Mouse (Mus musculus): ENCODE data around the gene Tmc3.

DNA sequence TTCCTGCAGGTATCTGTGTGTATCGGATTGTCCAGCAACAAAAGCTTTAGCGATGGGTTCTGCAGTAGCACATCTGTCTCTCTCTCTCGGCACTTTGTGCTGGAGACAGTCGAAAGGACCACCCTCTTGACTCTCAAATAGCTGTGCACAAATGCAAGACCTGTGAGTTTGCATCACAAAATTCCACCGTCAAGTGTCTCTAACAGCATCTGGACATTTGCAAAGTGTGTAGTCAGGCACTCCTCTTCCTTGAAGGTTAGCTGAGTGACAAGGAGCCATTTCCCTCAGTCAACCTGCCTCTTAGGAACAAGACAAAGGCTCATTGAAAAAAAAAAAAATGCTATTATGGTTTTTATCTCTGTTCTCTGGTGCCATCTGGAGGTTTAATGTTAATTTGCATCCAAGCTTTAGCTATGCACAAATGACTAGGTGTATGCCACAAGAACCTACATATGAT lies 34.7 kb upstream of the Tmc3 start:
- TF ChIP-seq POLR2A (IDR thresholded peaks at IDR 0.05; ENCODE audit: insufficient read depth, low read length) (no peak), EP300 (IDR thresholded peaks at IDR 0.05; ENCODE audit: insufficient read depth, low read depth, low read length) (peak; percentile 64)
